Mouse (Mus musculus) myocyte (in vitro differentiated cells): ENCODE results near the gene 5730596B20Rik.

ENCODE experiments used
- MAX ChIP-seq: IDR thresholded peaks from one replicate; pipeline ENCODE4 v1.6.1; 2011; ENCODE audit warnings: low read depth, mild to moderate bottlenecking, control low read depth
- POLR2A ChIP-seq: IDR thresholded peaks from one replicate; pipeline ENCODE4 v1.6.1; 2011; ENCODE audit warnings: low read depth, mild to moderate bottlenecking, control low read depth, moderate library complexity; ENCODE audit not compliant: insufficient read length

DNA sequence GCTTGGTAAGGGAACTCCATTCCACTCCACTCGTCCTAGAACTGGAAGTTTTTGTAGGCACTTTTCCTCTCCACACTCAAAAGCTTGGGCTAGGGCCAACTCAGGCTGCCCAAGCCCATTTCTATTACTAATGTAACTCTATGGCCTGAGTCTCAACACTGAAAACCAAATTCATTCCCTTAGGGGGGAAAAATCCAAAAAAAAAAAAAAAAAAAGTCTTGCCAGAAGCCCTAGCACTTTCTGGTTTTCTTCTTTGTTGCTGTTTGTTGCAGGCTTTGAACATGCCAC is 15.3 kb upstream of the 5730596B20Rik start:
- no peak for TF ChIP-seq POLR2A
- no peak for TF ChIP-seq MAX
